Mouse (Mus musculus) C2C12 (cell line): ENCODE results near the gene Ndufb4. TPM values are rescaled to one million over a fixed set of nuclear protein-coding genes. Genes with fewer than 3 reads are reported as not detected.
"Not testable (repeated sequence)": the region's sequence is repeated elsewhere in the genome, so short reads cannot be mapped to it uniquely, and the experiment has no call there.

ENCODE experiments used
- H3K27me3 ChIP-seq: one replicate; pipeline ENCODE4 v1.6.1; 2011; ENCODE audit not compliant: control insufficient read depth, insufficient read depth, insufficient read length
- H3K36me3 ChIP-seq: one replicate; pipeline ENCODE4 v1.6.1; 2011; ENCODE audit not compliant: control insufficient read depth, insufficient read depth
- H3K4me3 ChIP-seq: one replicate; pipeline ENCODE4 v1.5.1; 2011; ENCODE audit warnings: mild to moderate bottlenecking, control low read depth; ENCODE audit not compliant: poor library complexity, insufficient read depth, severe bottlenecking
- H3K79me2 ChIP-seq: one replicate; pipeline ENCODE4 v1.6.1; 2011; ENCODE audit not compliant: control insufficient read depth, insufficient read depth
- H3K79me3 ChIP-seq: one replicate; pipeline ENCODE4 v1.6.1; 2011; ENCODE audit warnings: low read depth, control low read depth
- H3ac ChIP-seq: one replicate; pipeline ENCODE3; 2011; ENCODE audit warnings: low read depth; ENCODE audit not compliant: control insufficient read depth, insufficient read length
- CEBPB ChIP-seq: IDR thresholded peaks from one replicate; pipeline ENCODE4 v1.6.1; 2011; ENCODE audit warnings: low read depth, mild to moderate bottlenecking, control low read depth, moderate library complexity
- CTCF ChIP-seq: IDR thresholded peaks from one replicate; pipeline ENCODE4 v1.5.1; 2011; ENCODE audit not compliant: control insufficient read depth, insufficient read depth, insufficient read length
- FOSL1 ChIP-seq: IDR thresholded peaks from one replicate; pipeline ENCODE4 v1.8.0; 2011; ENCODE audit warnings: mild to moderate bottlenecking, low read length; ENCODE audit not compliant: poor library complexity, insufficient read depth, severe bottlenecking
- MAX ChIP-seq: IDR thresholded peaks from one replicate; pipeline ENCODE4 v1.6.1; 2011; ENCODE audit warnings: mild to moderate bottlenecking, control low read depth
- MYOD1 ChIP-seq: IDR thresholded peaks from one replicate; pipeline ENCODE4 v1.6.1; 2011; ENCODE audit warnings: low read depth; ENCODE audit not compliant: control insufficient read depth, insufficient read length
- MYOG ChIP-seq: IDR thresholded peaks from one replicate; pipeline ENCODE4 v1.6.1; 2011; ENCODE audit not compliant: control insufficient read depth, insufficient read length; ENCODE audit errors: extremely low read depth
- USF1 ChIP-seq: IDR thresholded peaks from one replicate; pipeline ENCODE4 v1.6.1; 2011; ENCODE audit warnings: low read depth, mild to moderate bottlenecking, control low read depth, moderate library complexity
- polyA plus RNA-seq: library from polyadenylated mRNA; unstranded; fragments of >200 nt; fragmentation: generic; extraction: Trizol; gene quantifications from one replicate; pipeline ENCODE4 v1.2.1, GENCODE M21; 2012; ENCODE audit warnings: missing spikeins

The Ndufb4 gene
- polyA plus RNA-seq, 1 experiment: 68.5 TPM

GRCm38 (mm10) chr16:37649068-37649467, 5.2 kb downstream of the Ndufb4 start:
- Histone ChIP-seq H3K36me3 (peaks cover 24% of the 10 kb centered on the region), H3K79me3 (peaks cover 28% of the 10 kb centered on the region), H3ac (no peak overlapping the region), H3K27me3 (no peaks in the 10 kb centered on the region), H3K79me2 (peaks cover 49% of the 10 kb centered on the region), H3K4me3 (no peak overlapping the region)
- TF ChIP-seq USF1 (no peak), FOSL1 (no peak), CEBPB (no peak), MYOD1 (no peak)

DNA sequence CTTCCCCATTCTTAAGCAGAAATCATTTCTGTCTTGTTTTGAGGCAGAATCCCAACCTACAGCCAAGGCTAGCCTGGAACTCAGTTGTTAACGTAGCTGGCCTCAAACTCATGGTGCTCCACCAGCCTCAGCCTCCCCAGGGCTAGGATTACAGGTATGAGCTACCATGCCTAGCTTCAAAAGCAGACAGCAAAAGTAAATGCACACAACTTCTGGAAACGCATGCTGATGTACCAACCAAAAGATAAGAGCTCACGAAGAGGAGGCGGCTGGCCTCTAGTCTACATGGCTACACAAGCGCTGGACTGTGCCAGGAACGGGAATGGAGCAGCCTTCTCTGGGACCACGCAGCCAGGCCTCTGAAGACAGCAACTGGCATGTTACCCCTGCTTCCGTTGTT, 6.3 kb downstream of the Ndufb4 start:
- Histone ChIP-seq H3K79me3 (peaks cover 20% of the 10 kb centered on the region), H3K27me3 (no peaks in the 10 kb centered on the region), H3K36me3 (peaks cover 24% of the 10 kb centered on the region)

GRCm38 (mm10) chr16:37647067-37647466, 7.2 kb downstream of the Ndufb4 start:
- H3K36me3 ChIP-seq: peaks cover 24% of the 10 kb centered on the region
- no peak overlapping the region for H3ac ChIP-seq
- H3K4me3 ChIP-seq: no peak overlapping the region
- no peak for TF ChIP-seq MYOG
- no peak for TF ChIP-seq MYOD1
- TF ChIP-seq CTCF: no peak
- TF ChIP-seq FOSL1: no peak
- TF ChIP-seq USF1: no peak
- no peak for TF ChIP-seq MAX
- no peak for TF ChIP-seq CEBPB
- H3K27me3 ChIP-seq: no peaks in the 10 kb centered on the region
- peaks cover 30% of the 10 kb centered on the region for H3K79me2 ChIP-seq
- peaks cover 13% of the 10 kb centered on the region for H3K79me3 ChIP-seq

More for the DNA sequence above, 6.3 kb downstream of the Ndufb4 start:
- H3K4me3 ChIP-seq: no peak overlapping the region
- peaks cover 39% of the 10 kb centered on the region for H3K79me2 ChIP-seq
- TF ChIP-seq MAX (no peak), CTCF (no peak), USF1 (no peak), FOSL1 (no peak), MYOD1 (no peak)
- no peak overlapping the region for H3ac ChIP-seq

DNA sequence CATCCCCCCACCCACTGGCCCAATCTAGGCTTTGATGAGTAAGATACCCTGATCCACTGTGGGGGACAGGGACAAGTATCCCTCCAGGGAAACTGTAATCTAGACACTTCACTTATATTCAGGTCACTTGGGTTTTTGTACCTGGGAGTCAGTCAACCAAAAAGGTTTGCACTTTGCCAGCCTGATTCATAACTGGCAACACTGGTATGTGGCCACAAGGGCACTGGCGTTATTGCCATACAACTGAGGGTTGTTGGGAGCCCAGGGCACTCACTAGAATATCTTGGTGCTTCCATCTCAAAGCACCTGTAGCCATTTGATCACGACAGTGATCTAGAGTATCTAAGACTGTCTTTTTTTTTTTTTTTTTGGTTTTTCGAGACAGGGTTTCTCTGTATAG, 8.5 kb downstream of the Ndufb4 start:
- Histone ChIP-seq H3ac (no peak overlapping the region), H3K36me3 (peaks cover 24% of the 10 kb centered on the region), H3K4me3 (no peak overlapping the region), H3K27me3 (no peaks in the 10 kb centered on the region), H3K79me3 (peaks cover 6% of the 10 kb centered on the region), H3K79me2 (peaks cover 17% of the 10 kb centered on the region)
- TF ChIP-seq CEBPB: no peak
- no peak for TF ChIP-seq FOSL1
- no peak for TF ChIP-seq CTCF
- TF ChIP-seq MAX: no peak
- TF ChIP-seq MYOG: no peak
- no peak for TF ChIP-seq MYOD1
- TF ChIP-seq USF1: no peak

GRCm38 (mm10) chr16:37645211-37645610, 9.0 kb downstream of the Ndufb4 start:
- H3K79me2 ChIP-seq: peaks cover 12% of the 10 kb centered on the region
- H3K79me3 ChIP-seq: no peaks in the 10 kb centered on the region
- no peak overlapping the region for H3K4me3 ChIP-seq
- H3ac ChIP-seq: no peak overlapping the region
- no peaks in the 10 kb centered on the region for H3K27me3 ChIP-seq
- H3K36me3 ChIP-seq: peaks cover 24% of the 10 kb centered on the region
- TF ChIP-seq CTCF (no peak), FOSL1 (no peak), USF1 (no peak), MAX (no peak), CEBPB (no peak), MYOG (no peak), MYOD1 (no peak)

- Histone ChIP-seq H3ac (no peak overlapping the region), H3K79me2 (peaks cover 4% of the 10 kb centered on the region), H3K79me3 (no peaks in the 10 kb centered on the region), H3K4me3 (no peak overlapping the region), H3K27me3 (no peaks in the 10 kb centered on the region), H3K36me3 (peaks cover 24% of the 10 kb centered on the region)
- no peak for TF ChIP-seq CEBPB
- no peak for TF ChIP-seq MAX
- TF ChIP-seq USF1: no peak
- no peak for TF ChIP-seq MYOG
Measured at GRCm38 (mm10) chr16:37644486-37644885, 9.8 kb downstream of the Ndufb4 start.

GRCm38 (mm10) chr16:37640522-37640921, 13.7 kb downstream of the Ndufb4 start:
- H3K27me3 ChIP-seq, H3ac ChIP-seq, H3K79me2 ChIP-seq, H3K4me3 ChIP-seq, H3K36me3 ChIP-seq, H3K79me3 ChIP-seq: not testable (repeated sequence)
